Mouse (Mus musculus): Measurements from ENCODE around the gene Grb14.

Grb14 gene

GRCm38 (mm10) chr2:64974549-64974948 lies 50.2 kb downstream of the Grb14 start:
- DNase-seq (ENCODE audit: low spot score) = no peak

- no peak for DNase-seq (ENCODE audit: low spot score)
Measured at GRCm38 (mm10) chr2:64973819-64974441, 50.9 kb downstream of the Grb14 start.

- no peak for DNase-seq (ENCODE audit: low spot score)
Measured at GRCm38 (mm10) chr2:64973125-64973524, 51.7 kb downstream of the Grb14 start.

GRCm38 (mm10) chr2:64971828-64972227 lies 53.0 kb downstream of the Grb14 start:
- no peak for DNase-seq (ENCODE audit: low spot score)

GRCm38 (mm10) chr2:64970992-64971391 lies 53.8 kb downstream of the Grb14 start:
- DNase-seq (ENCODE audit: low spot score) = no peak

- no peak for DNase-seq (ENCODE audit: low spot score)
Measured at GRCm38 (mm10) chr2:64966893-64967444, 57.8 kb downstream of the Grb14 start.

GRCm38 (mm10) chr2:64966323-64966722 lies 58.5 kb downstream of the Grb14 start:
- no peak for DNase-seq (ENCODE audit: low spot score)

- no peak for DNase-seq (ENCODE audit: low spot score)
Measured at GRCm38 (mm10) chr2:64965227-64965864, 59.4 kb downstream of the Grb14 start.

- no peak for DNase-seq (ENCODE audit: low spot score)
Measured at GRCm38 (mm10) chr2:64962196-64962595, 62.6 kb downstream of the Grb14 start.

GRCm38 (mm10) chr2:64961381-64961780 lies 63.4 kb downstream of the Grb14 start:
- DNase-seq (ENCODE audit: low spot score) = no peak

GRCm38 (mm10) chr2:64959657-64960056 lies 65.1 kb downstream of the Grb14 start:
- no peak for DNase-seq (ENCODE audit: low spot score)

GRCm38 (mm10) chr2:64955441-64955840 lies 69.3 kb downstream of the Grb14 start:
- DNase-seq (ENCODE audit: low spot score) = no peak

GRCm38 (mm10) chr2:64949210-64949609 lies 75.6 kb downstream of the Grb14 start:
- no peak for DNase-seq (ENCODE audit: low spot score)

- no peak for DNase-seq (ENCODE audit: low spot score)
Measured at GRCm38 (mm10) chr2:64948418-64949169, 76.2 kb downstream of the Grb14 start.

GRCm38 (mm10) chr2:64947484-64947883 lies 77.3 kb downstream of the Grb14 start:
- no peak for DNase-seq (ENCODE audit: low spot score)

GRCm38 (mm10) chr2:64920879-64921278 lies 103.9 kb downstream of the Grb14 start:
- DNase-seq (ENCODE audit: low spot score) = no peak

GRCm38 (mm10) chr2:64915448-64915847 lies 109.3 kb downstream of the Grb14 start:
- no peak for DNase-seq (ENCODE audit: low spot score)

- no peak for DNase-seq (ENCODE audit: low spot score)
Measured at GRCm38 (mm10) chr2:64904877-64905276, 119.9 kb downstream of the Grb14 start.

GRCm38 (mm10) chr2:64897844-64898243 lies 126.9 kb downstream of the Grb14 start:
- DNase-seq (ENCODE audit: low spot score) = no peak

GRCm38 (mm10) chr2:64893233-64893632 lies 131.6 kb downstream of the Grb14 start:
- no peak for DNase-seq (ENCODE audit: low spot score)

- no peak for DNase-seq (ENCODE audit: low spot score)
Measured at GRCm38 (mm10) chr2:64887098-64887757, 137.6 kb downstream of the Grb14 start.

GRCm38 (mm10) chr2:64885696-64886095 lies 139.1 kb downstream of the Grb14 start:
- no peak for DNase-seq (ENCODE audit: low spot score)

Data from ovary, postnatal 10 days (tissue).